Mouse (Mus musculus): ENCODE data around the gene Rgs19. TPM values are rescaled to one million over a fixed set of nuclear protein-coding genes. Genes with fewer than 3 reads are reported as not detected.

Gene Rgs19
- total RNA-seq, 2 experiments from 2014 or later = 41.5 to 44.4 TPM

- no peak for DNase-seq (ENCODE audit: low spot score in 2 of 2)
Observed at GRCm38 (mm10) chr2:181685686-181686085, 8.1 kb downstream of the Rgs19 start.

GRCm38 (mm10) chr2:181684713-181685112 is 9.1 kb downstream of the Rgs19 start:
- DNase-seq (ENCODE audit: low spot score in 2 of 2) = no peak

- no peak for DNase-seq (ENCODE audit: low spot score in 2 of 2)
Observed at GRCm38 (mm10) chr2:181683381-181683780, 10.4 kb downstream of the Rgs19 start.

- DNase-seq (ENCODE audit: low spot score in 2 of 2) = no peak
Observed at GRCm38 (mm10) chr2:181681978-181682377, 11.8 kb downstream of the Rgs19 start.

GRCm38 (mm10) chr2:181680716-181681117 is 13.1 kb downstream of the Rgs19 start:
- DNase-seq (ENCODE audit: low spot score in 2 of 2) = no peak

DNA sequence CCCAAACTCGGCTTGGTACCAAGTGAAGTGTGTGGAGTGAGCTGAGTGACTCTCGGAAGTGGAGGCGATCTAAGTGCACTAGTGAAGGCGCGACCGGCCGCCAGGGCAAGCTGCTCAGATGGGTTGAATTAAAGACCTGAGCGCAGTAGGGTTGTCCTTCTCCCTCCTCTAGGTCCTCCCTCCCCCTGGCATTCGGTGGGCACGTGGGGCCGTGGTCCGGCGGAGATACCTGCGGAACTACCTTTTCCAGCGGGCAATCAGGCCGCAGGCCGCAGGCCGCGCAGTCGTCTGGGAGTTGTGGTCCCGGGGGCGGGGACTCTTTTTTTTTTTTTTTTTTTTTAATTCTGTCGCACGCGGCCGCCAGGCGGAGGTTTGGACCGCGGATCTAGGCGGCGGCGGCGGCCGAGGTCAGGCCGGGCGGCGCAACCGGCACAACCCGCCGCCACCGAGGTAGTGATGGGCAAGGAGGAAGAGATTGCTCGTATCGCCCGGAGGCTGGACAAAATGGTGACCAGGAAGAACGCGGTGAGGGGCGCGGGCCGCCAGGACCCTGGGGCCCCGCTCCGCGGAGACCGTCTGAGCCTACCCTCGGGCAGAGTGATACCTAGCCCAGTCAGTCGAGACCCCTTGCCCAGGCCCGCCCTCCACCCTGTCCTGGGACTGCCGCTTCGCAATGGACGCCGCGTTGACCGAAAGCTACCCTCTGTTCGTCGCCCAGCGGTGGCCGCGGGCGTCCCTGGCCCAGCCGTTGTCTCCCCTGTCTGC is 13.6 kb downstream of the Rgs19 start, which contains the start of gene Tcea2:
Tcea2 (plus strand) TSS at position 360 of the 765 bp plus-strand sequence.
- peak; percentile 70 to 75 for DNase-seq (ENCODE audit: low spot score in 2 of 2)

GRCm38 (mm10) chr2:181678780-181679179 is 15.0 kb downstream of the Rgs19 start:
- DNase-seq (ENCODE audit: low spot score in 2 of 2) = peak; percentile 79 to 89

DNA sequence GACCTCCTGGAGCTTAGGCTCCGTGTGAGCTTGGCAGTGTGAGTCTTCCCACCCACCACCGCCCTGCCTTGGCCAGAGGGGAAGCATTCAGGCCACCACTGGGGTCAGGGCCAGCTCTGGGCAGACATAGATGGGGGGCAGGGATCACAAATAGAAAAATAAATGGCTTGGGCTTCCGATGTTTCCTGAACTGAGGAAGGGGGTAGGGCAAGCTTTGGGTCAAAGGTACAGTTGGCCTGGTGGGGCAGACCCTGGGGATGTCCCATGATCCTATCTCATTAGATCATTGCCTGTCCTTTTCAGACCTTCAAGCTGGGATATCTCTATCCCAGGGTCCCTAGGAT is 16.1 kb downstream of the Rgs19 start:
- no peak for DNase-seq (ENCODE audit: low spot score in 2 of 2)

DNA sequence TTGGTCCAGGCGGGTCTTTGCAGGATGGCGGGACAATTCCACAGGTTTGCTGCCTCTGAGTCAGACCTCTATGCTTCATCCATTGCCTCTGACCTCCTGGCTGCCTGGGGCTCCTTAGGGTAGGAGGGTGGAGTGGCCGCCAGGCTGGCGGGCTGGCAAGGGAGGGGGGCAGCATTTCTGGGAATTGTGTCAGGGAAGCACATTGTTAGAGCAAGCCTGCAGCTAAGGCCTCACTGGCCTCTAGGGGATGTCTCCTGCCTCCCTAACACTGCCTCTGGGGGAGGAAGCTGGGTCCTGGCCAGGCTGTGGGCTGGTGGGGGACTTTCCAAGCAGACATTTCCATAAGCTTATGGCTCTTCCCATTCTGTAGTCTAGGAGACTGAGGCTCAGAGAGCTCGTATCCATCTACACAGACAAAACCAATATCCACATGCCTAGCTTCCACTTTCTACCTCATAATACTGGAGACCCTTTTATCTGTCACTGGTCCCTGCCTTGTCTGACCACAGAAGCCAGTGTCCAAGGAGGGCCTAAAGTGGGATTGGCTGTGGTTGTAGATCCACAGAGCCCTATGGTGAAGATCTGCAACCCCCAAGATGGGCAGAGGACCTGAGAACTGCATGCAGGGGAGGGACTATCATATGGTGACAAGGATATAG is 16.6 kb downstream of the Rgs19 start:
- DNase-seq (ENCODE audit: low spot score in 2 of 2) = no peak

GRCm38 (mm10) chr2:181676424-181676823 is 17.4 kb downstream of the Rgs19 start:
- DNase-seq (ENCODE audit: low spot score in 2 of 2) = no peak

GRCm38 (mm10) chr2:181675454-181675853 is 18.3 kb downstream of the Rgs19 start:
- peak; percentile 43 to 58 for DNase-seq (ENCODE audit: low spot score in 2 of 2)

GRCm38 (mm10) chr2:181674934-181675333 is 18.8 kb downstream of the Rgs19 start:
- no peak for DNase-seq (ENCODE audit: low spot score in 2 of 2)

GRCm38 (mm10) chr2:181673501-181673900 is 20.3 kb downstream of the Rgs19 start:
- no peak for DNase-seq (ENCODE audit: low spot score in 2 of 2)

GRCm38 (mm10) chr2:181671984-181672383 is 21.8 kb downstream of the Rgs19 start:
- no peak for DNase-seq (ENCODE audit: low spot score in 2 of 2)

DNA sequence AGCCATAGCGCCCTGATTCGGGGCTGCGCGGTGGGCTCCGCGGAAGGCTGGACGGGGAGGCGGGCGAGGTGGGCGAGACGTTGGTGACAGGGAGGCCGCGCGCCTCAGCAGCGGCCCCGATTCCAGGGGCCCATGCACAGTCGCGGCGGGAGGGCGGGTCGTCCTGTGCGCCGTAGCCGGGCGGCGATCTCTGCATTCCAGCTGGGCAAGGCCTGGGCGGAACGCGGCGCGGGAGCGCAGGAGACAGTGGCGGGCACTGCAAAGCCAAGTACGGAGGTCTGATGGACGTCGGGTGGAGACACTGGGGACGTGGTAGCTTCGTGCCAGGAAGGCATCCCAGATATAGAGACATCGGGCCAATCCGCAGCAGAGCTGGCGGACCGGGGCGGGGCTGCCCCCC is 22.5 kb downstream of the Rgs19 start, which contains the start of gene Sox18:
Sox18 (minus strand) TSS at position 315 of the 400 bp plus-strand sequence.
- DNase-seq (ENCODE audit: low spot score in 2 of 2) = no peak

DNA sequence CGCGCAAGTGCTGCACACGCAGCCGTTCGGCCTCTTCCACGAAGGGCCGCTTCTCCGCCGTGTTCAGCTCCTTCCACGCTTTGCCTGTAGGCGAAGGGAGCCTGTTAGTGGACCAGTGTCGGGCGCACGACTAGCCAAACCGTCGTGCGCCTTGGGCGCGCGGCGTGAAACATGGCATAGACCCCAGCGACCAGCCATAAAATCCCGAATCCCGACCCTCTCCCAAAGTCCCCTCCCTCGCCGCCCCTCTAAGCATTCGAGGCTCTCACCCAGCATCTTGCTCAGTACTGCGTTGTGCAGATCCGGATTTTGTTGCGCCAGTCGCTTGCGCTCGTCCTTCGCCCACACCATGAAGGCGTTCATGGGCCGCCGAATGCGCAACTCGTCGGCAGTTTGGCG is 22.9 kb downstream of the Rgs19 start:
- no peak for DNase-seq (ENCODE audit: low spot score in 2 of 2)

DNA sequence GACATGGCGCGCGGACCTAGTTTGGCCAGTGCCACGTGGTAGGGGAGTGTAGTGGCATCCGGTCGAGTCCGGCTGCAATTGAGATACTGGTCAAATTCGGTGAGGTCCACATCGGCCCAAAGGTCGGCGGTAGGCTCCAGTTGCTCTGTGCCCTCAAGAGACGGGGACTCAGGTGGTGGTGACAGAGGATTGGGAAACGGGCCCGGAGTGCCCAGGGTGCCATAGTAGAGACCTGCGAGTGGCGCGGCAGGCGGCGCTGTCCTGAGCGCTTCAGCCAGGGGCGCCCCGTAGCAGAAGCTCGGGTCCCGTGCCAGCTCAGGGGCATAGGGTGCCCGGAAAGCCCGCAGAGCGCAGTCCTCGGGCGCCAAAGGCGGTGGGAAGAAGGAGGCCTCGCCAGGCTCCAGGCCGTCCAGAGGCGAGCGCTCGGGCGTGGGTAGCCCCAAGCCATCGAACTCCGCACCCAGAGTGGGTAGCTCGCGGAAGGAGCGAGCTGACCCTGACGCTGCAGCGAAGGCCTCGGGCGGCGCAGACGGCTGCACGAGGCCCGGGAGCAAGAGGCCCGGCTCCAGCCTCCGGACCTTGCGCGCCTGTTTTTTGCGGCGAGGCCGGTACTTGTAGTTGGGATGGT is 23.4 kb downstream of the Rgs19 start:
- no peak for DNase-seq (ENCODE audit: low spot score in 2 of 2)

DNA sequence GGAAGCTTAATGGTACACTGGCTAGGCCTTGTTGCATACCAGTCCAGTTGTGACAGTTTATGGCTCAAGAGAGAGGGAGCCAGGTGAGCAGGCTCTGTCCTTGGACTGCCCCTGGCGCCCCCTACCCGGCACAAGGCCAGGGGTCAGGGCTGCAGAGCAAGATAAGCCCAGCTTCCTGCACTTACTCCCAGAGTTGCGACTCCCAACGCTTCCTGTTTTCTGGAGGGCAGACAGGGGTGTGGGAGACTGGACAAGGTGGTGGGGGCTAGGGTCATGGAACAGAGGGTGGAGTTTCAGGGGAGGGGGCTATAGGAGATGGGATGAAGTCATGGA is 30.5 kb downstream of the Rgs19 start:
- no peak for DNase-seq (ENCODE audit: low spot score in 2 of 2)

DNA sequence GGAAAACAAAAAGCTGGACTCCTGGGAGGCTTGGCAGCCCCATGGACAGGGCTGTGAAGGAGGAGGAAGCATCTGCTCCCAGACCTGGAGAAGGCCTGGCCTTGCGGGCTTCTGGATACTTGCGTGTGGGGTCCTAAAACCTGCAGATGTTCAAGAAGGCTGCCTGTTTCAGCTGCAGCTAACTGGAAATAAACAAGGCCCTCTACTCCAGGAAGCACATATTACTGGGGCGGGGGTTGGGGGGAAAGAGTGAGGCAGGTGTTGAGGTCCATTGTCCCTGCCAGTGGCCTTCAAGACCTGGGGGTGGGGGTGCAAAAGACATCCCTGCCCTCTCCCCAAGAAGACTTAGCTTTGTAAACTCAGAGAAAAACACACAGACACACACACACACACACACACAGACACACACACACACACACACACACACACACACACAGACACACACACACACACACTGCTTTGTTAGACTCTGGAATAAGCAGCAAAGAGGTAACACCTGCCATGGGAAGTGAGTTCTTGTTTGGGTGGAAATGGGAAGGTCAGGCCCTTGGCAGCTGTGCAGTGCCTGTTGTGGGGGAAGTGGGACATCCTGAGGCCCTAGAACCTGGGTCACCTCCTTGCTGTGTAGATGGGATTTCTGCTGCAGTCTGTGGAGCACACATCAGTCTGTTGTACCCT is 31.0 kb downstream of the Rgs19 start:
- no peak for DNase-seq (ENCODE audit: low spot score in 2 of 2)

DNA sequence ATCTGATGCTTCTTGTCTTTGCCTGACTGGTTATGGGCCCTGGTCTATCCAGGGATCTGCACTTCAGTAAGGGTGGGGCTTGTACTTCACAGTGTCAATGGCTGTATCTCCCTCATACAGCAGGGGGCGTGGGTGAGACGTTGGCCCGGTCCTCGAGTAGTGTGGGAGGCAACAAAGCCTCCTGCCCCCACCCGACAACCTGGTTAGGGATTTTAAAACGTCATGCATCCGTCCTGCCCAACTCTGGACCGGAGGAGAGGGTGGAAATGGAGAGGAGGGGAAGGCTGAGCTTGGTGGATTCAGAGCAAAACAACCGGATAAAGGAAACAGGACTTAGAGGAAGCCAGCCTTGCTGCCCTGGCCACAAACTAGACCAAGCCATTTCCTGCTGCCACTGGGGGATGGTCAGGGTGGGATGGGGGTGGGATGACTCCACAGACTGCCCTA is 34.1 kb downstream of the Rgs19 start:
- DNase-seq (ENCODE audit: low spot score in 2 of 2) = peak; percentile 83 to 90

DNA sequence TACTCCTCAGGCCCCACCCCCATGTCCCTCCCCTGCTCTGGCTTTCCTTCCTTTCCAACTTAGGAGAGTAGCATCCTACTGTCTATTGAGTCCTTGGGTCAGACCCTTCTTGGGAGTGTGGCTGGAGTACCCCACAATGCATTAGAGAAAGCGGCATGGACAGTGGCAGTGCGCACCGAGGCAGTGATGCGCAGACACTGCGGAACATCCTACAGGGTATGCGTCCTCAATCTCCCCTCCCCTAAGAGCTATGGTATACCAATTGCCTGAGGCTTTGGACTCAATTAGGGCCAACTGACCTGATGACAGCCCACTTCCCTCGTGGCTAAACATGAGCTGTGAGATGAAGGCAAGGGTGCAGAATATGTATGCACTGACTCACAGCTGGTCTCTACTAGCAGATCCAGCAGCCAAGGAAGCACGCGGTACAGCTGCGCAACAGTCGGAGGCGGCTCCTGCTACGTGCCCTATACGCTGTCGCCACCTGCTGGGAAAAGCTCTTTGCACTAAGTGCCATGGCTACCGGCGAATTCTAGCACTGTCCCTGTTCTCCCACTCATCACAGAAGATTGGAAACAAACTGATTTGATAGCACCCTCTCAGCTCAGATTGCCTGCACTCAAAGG is 34.7 kb downstream of the Rgs19 start:
- DNase-seq (ENCODE audit: low spot score in 2 of 2) = peak; percentile 58 to 59
